Mouse (Mus musculus) heart, adult 2 months (tissue): ENCODE measurements around the gene Abcf1. TPM values are rescaled to one million over a fixed set of nuclear protein-coding genes. Genes with fewer than 3 reads are reported as not detected.

ENCODE experiments used
- DNase-seq, 2 experiments: peaks; one replicate each; pipeline ENCODE4 v3.0.0; 2021
- H3K27ac ChIP-seq: fragments of 200-600 bp; 2 replicates; pipeline ENCODE4 v1.8.1; 2022
- H3K27me3 ChIP-seq: fragments of 200-500 bp; 2 replicates; pipeline ENCODE4 v1.6.1; 2012; ENCODE audit warnings: mild to moderate bottlenecking, low read length, inconsistent platforms, mixed read lengths; ENCODE audit not compliant: control insufficient read depth, insufficient read depth
- H3K36me3 ChIP-seq: fragments of 200-500 bp; 2 replicates; pipeline ENCODE4 v1.6.1; 2012; ENCODE audit warnings: low read length, inconsistent platforms; ENCODE audit not compliant: control insufficient read depth, insufficient read depth
- H3K4me1 ChIP-seq: fragments of 200-500 bp; 2 replicates; pipeline ENCODE4 v1.6.1; 2011; ENCODE audit warnings: low read length; ENCODE audit not compliant: control insufficient read depth, insufficient read depth
- H3K4me3 ChIP-seq: fragments of 200-600 bp; 2 replicates; pipeline ENCODE4 v1.8.1; 2022
- H3K79me2 ChIP-seq: fragments of 200-500 bp; replicated peaks from 2 replicates; pipeline ENCODE4 v1.6.1; 2012; ENCODE audit warnings: mild to moderate bottlenecking, inconsistent platforms, low read length, moderate library complexity, mixed read lengths; ENCODE audit not compliant: control insufficient read depth, insufficient read depth
- H3K9ac ChIP-seq: fragments of 200-500 bp; 2 replicates; pipeline ENCODE4 v1.6.1; 2012; ENCODE audit warnings: low read depth, mild to moderate bottlenecking, control low read depth, inconsistent platforms, low read length, mixed read lengths
- CTCF ChIP-seq: fragments of 200-600 bp; IDR thresholded peaks from 2 replicates; pipeline ENCODE4 v1.8.1; 2022; ENCODE audit warnings: antibody characterized with exemption, mild to moderate bottlenecking, moderate library complexity
- EP300 ChIP-seq: fragments of 200-500 bp; IDR thresholded peaks from 2 replicates; pipeline ENCODE4 v1.6.1; 2011; ENCODE audit warnings: low read depth, low read length, control low read depth; ENCODE audit not compliant: insufficient read depth
- POLR2A ChIP-seq: fragments of 200-500 bp; IDR thresholded peaks from 2 replicates; pipeline ENCODE4 v1.6.1; 2011; ENCODE audit warnings: mild to moderate bottlenecking, low read depth, low read length, control low read depth; ENCODE audit not compliant: insufficient read depth
- WGBS: fragments of 180-500 bp; shearing (Covaris S2); methylation state at CpG from one replicate; pipeline ENCODE4 v1.1.7; 2018; 5-methylcytosine and 5-hydroxymethylcytosine counted together
- intact Hi-C: fragments of 180-260 bp; cut with DNase I; formaldehyde crosslinking; loops from one replicate; pipeline ENCODE4 v1.15.1; 2025
- polyA plus RNA-seq: library from polyadenylated mRNA; depleted of rRNA; stranded (reverse); fragments of >200 nt; gene quantifications from 2 replicates; pipeline ENCODE4 v1.2.3, GENCODE M21; 2012
- total RNA-seq, 2 experiments: library from RNA; stranded (reverse); gene quantifications; 2 replicates each; pipeline ENCODE4 v1.2.3; 2021

Gene Abcf1
- total and polyA plus RNA-seq, 3 experiments, result 54.5 to 75.2 (median 63.0) TPM

DNA sequence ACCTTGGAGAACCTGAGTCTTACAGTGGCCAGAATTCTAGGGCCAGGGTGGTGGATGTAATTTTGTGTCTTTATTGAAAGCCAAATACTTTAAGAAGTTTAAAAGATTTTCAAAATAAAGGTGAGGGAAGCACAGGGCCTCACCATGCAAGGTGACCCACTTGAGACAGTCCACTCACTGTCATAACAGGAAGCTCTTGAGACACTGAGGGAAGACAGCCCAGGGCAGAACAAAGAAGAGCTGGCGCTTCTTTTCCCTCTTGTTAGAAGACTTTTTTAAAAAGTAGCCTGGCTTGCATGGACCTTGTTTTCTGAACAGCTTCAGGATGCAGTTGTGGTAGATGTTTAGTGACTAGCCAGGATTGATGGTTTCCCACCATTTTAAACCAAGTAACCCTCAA lies 49.2 kb downstream of the Abcf1 start:
- peaks cover 11% of the 10 kb centered on the region for H3K36me3 ChIP-seq
- H3K4me3 ChIP-seq, result no peak overlapping the region
- H3K27ac ChIP-seq, result peak overlapping the region; percentile 100
- intact Hi-C loops, result no loop called here
- no peaks in the 10 kb centered on the region for H3K27me3 ChIP-seq
- peaks cover 8% of the 10 kb centered on the region for H3K4me1 ChIP-seq
- H3K9ac ChIP-seq, result no peak overlapping the region
- no peaks in the 10 kb centered on the region for H3K79me2 ChIP-seq
- no peak for DNase-seq
- TF ChIP-seq POLR2A, result no peak; the same call in 1 of the 2 replicates
- no peak for TF ChIP-seq CTCF
- TF ChIP-seq EP300, result 0 out of 2 replicates have a peak, but pooled peaks have one; percentile 7
- 50% methylated on average over 1 of the region's 1 CpGs for WGBS

DNA sequence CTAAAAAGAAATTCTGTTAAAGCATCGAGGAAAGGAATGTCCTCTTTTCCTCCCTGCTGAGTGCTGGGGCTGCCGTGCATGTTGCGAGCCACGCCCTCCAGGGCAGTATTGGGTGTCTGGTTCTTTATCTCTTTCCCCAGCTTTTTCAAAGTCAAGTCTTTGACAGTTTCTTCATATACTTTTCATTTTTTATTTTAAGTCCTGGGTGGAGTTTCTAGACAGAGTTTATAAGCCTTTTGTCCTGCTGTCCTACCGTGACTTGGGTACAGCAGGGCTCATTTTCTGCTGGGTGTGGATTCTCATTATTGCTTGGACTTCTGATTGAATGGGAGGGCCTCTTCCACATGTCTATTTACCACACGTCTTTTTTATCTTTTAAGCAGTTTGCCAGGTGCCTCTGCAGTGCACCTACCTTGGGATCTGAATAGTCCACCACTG lies 49.7 kb downstream of the Abcf1 start:
- Histone ChIP-seq H3K36me3 (peaks cover 11% of the 10 kb centered on the region), H3K4me1 (peaks cover 8% of the 10 kb centered on the region), H3K79me2 (no peaks in the 10 kb centered on the region), H3K27ac (peak overlapping the region; percentile 100), H3K9ac (no peak overlapping the region), H3K4me3 (peak overlapping the region; percentile 79), H3K27me3 (no peaks in the 10 kb centered on the region)
- DNase-seq, result no peak
- TF ChIP-seq CTCF (no peak), POLR2A (no peak), EP300 (no peak; the same call in 1 of the 2 replicates)
- 19% methylated on average over 6 of the region's 6 CpGs for WGBS
- intact Hi-C loops, result loop anchor here (2.0 kb wide), 1 partner anchor 59 kb away; the partner anchor contains the start of gene Gnl1

DNA sequence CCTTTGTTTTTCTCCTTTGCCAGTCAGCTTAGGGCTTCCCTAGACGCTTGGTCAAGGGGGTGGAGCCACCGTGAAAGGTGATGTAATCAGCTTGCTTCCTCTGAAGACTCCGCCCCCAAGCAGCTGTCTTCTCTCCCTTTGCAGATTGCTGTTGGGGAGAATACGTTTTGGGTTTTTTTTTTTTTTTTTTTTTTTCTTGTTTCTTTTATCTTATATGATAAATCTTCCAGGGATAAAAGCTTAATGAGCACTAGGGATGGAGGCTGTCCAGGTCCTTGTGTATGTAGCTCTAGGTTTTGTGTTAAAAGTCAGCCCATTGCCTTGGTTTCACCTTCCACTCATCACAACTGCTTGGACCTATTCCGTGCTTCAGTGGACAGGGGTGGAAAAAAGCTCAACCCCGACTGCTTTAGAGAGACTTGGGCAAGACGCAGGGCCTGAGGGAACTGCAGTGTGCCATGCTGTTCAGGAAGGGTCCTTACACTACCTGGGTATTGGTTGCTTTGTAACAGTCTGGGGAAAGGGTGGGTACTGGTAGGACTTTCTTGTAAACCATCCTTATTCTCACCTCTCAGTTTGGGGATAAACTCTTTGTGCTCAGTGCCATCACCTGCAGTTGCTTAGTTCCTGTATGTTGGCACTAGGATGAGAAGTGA lies 50.4 kb downstream of the Abcf1 start:
- Histone ChIP-seq H3K36me3 (peaks cover 11% of the 10 kb centered on the region), H3K4me1 (peaks cover 8% of the 10 kb centered on the region), H3K27me3 (no peaks in the 10 kb centered on the region), H3K4me3 (peak overlapping the region; percentile 79), H3K79me2 (no peaks in the 10 kb centered on the region), H3K9ac (peak overlapping the region; percentile 64), H3K27ac (peak overlapping the region; percentile 100)
- TF ChIP-seq POLR2A, result peak; percentile 75
- TF ChIP-seq CTCF, result no peak
- TF ChIP-seq EP300, result peak; percentile 87
- WGBS, result 3% methylated on average over 7 of the region's 7 CpGs
- intact Hi-C loops, result loop anchor here (2.0 kb wide), 1 partner anchor 60 kb away; the partner anchor contains the start of gene Gnl1
- peak; percentile 92 to 96 for DNase-seq

DNA sequence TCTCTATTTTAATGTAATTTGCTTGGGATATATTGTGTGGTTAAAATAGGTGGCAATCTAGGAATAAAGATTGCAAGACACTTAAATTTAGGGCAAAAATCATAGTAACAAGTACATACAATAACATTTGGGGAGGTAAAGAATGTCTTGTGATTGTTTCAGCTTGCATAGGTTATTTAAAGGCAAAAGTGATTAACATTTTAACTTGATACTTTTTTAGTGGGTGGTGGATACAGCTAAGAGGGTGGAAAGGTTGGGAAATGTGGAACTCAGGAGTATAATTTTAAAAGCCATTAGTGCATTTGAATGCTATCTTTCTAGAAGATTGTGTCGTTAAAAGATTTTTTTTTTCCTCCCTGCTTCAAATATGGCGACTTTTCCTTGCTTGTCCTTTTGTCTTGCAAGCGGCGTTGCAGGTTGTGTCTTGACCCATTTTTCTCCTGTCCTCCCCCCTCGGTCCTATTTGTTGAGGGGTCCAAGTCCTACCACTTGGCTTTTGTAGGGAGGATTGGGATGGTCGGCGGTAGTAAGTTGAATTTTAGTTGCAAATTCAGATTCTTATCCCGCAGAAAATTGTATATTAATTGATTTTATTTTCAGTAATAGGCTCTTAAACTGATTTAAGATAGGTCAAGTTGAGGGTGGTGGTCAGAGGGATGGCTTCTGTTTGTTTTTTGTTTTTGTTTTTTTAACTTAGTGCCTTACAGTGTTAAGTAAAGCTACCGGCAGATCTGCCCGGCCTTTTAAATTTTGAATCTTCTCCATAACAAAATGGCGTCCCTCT lies 51.1 kb downstream of the Abcf1 start:
- Histone ChIP-seq H3K36me3 (peaks cover 11% of the 10 kb centered on the region), H3K27ac (peak overlapping the region; percentile 100), H3K27me3 (no peaks in the 10 kb centered on the region), H3K79me2 (no peaks in the 10 kb centered on the region), H3K4me1 (peaks cover 8% of the 10 kb centered on the region), H3K4me3 (peak overlapping the region; percentile 79), H3K9ac (peak overlapping the region; percentile 92)
- TF ChIP-seq CTCF (no peak), EP300 (peak; percentile 47; the same call in 1 of the 2 replicates), POLR2A (peak; percentile 55; the same call in 1 of the 2 replicates)
- DNase-seq, result peak; percentile 38 to 62
- intact Hi-C loops, result loop anchor here (2.0 kb wide), 1 partner anchor 60 kb away; the partner anchor contains the start of gene Gnl1
- WGBS, result under 1% methylated on average over 11 of the region's 11 CpGs

DNA sequence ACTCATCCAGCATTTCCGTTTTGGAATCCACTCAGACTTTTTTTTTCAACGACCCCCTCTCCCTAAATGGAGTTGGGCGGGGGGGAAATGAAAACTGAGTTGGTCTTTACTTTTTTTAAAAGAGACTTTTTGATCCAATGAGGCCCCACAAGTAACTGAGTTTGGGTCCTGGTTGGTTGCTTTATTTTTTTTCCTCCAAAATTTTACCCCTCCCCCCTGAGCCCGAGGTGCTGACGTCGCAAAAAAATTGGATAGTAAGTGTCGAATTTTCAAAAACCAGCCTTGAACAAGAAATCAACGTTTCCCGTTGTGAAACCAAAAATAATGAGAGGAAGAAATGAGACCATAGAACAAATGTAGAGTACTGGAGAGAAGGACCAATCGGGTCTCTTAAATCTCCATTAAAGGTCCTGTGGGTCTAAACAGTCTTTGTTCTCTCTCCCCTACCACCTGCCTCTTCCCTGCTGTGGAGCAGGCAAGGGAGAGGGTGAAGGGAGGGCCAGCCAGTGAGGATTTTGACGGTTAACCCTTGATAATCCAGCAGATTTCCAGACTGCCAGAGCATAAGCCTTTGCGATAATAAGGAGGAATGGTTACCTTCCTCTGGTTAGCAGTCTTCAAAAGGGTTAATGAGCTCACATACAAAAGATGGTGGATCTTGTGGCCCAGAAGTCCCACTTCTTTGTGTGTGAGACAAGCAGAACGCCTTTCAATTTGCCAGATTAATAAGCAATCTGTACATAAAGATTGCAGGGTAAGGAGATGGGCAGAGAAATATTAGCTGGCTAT lies 51.9 kb downstream of the Abcf1 start:
- intact Hi-C loops, result loop anchor here (2.0 kb wide), 4 partner anchors 21 to 79 kb away; partner anchors contain the start of genes 2310061I04Rik, Gnl1 and Tubb5
- Histone ChIP-seq H3K27ac (peak overlapping the region; percentile 100), H3K36me3 (peaks cover 11% of the 10 kb centered on the region), H3K27me3 (no peaks in the 10 kb centered on the region), H3K9ac (peak overlapping the region; percentile 68), H3K4me1 (peaks cover 8% of the 10 kb centered on the region), H3K79me2 (no peaks in the 10 kb centered on the region), H3K4me3 (peak overlapping the region; percentile 79)
- WGBS, result under 1% methylated on average over 13 of the region's 13 CpGs
- peak; percentile 52 to 57 for DNase-seq
- TF ChIP-seq EP300, result 0 out of 2 replicates have a peak, but pooled peaks have one; percentile 40
- no peak for TF ChIP-seq CTCF
- peak; percentile 77 for TF ChIP-seq POLR2A
